Mouse (Mus musculus) stomach, embryonic 16.5 days (tissue): ENCODE results near the gene 1700022I11Rik. TPM values are rescaled to one million over a fixed set of nuclear protein-coding genes. Genes with fewer than 3 reads are reported as not detected.

ENCODE experiments used
- ATAC-seq: fragments of 200-750 bp; cut with Nextera tagmentation; 2 replicates; pipeline ENCODE4 v1.8.0; 2017; ENCODE audit warnings: moderate number of reproducible peaks, moderate TSS enrichment; ENCODE audit not compliant: insufficient read depth, low FRiP score
- H3K27ac ChIP-seq: fragments of 300-500 bp; sonication (generic); 2 replicates; pipeline ENCODE4 v1.5.1; 2014; ENCODE audit warnings: low read length
- H3K27me3 ChIP-seq: fragments of 300-500 bp; sonication (generic); 2 replicates; pipeline ENCODE4 v1.6.1; 2014; ENCODE audit warnings: low read length, control low read depth, mixed read lengths; ENCODE audit not compliant: control insufficient read depth, insufficient read depth
- H3K36me3 ChIP-seq: fragments of 300-500 bp; sonication (generic); 2 replicates; pipeline ENCODE4 v1.6.1; 2014; ENCODE audit warnings: low read length; ENCODE audit not compliant: control insufficient read depth, insufficient read depth
- H3K4me1 ChIP-seq: fragments of 300-500 bp; sonication (generic); 2 replicates; pipeline ENCODE4 v1.6.1; 2014; ENCODE audit warnings: low read length, control low read depth, mixed read lengths; ENCODE audit not compliant: control insufficient read depth, insufficient read depth
- H3K4me2 ChIP-seq: fragments of 300-500 bp; sonication (generic); 2 replicates; pipeline ENCODE4 v1.6.1; 2014; ENCODE audit warnings: low read depth, low read length, mixed read lengths
- H3K4me3 ChIP-seq: fragments of 300-500 bp; sonication (generic); replicated peaks from 2 replicates; pipeline ENCODE4 v1.5.1; 2014; ENCODE audit warnings: mild to moderate bottlenecking, low read length
- H3K9ac ChIP-seq: fragments of 300-500 bp; sonication (generic); 2 replicates; pipeline ENCODE4 v1.6.1; 2014; ENCODE audit warnings: low read length
- H3K9me3 ChIP-seq: fragments of 300-500 bp; sonication (generic); replicated peaks from 2 replicates; pipeline ENCODE4 v1.6.1; 2016; ENCODE audit warnings: low read length, control low read depth; ENCODE audit not compliant: control insufficient read depth
- WGBS: fragments of 180-500 bp; shearing (Covaris S2); extraction: QIAGEN DNeasy Blood & Tissue Kit; methylation state at CpG from one replicate; pipeline ENCODE4 v1.1.7; 2014; 5-methylcytosine and 5-hydroxymethylcytosine counted together
- polyA plus RNA-seq: library from polyadenylated mRNA; unstranded; fragments of >200 nt; fragmentation: Nextera tagmentation; extraction: Ambion mirVana; gene quantifications from 2 replicates; pipeline ENCODE4 v1.2.1, GENCODE M21; 2015

The 1700022I11Rik gene
- polyA plus RNA-seq, 1 experiment from 2014 or later, result 0.39 TPM

DNA sequence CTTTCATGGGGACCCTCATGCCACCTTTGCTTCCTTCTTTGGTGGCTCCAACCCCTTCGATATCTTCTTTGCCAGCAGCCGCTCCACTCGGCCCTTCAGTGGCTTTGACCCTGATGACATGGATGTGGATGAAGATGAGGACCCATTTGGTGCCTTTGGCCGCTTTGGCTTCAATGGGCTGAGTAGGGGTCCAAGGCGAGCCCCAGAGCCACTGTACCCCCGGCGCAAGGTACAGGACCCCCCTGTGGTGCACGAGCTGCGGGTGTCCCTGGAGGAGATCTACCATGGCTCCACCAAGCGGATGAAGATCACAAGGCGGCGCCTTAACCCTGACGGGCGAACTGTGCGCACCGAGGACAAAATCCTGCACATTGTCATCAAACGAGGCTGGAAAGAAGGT, 12.8 kb upstream of the 1700022I11Rik start:
- ATAC-seq, result no peak
- Histone ChIP-seq H3K27ac (no peak overlapping the region), H3K36me3 (0 out of 2 replicates have a peak, but pooled peaks cover 6% of the 10 kb centered on the region), H3K4me3 (no peak overlapping the region), H3K27me3 (no peaks in the 10 kb centered on the region), H3K4me1 (peaks cover 4% of the 10 kb centered on the region; the same call in 1 of the 2 replicates), H3K9ac (no peak overlapping the region), H3K9me3 (no peaks in the 10 kb centered on the region), H3K4me2 (no peak overlapping the region)
- 93% methylated on average over 17 of the region's 17 CpGs for WGBS

DNA sequence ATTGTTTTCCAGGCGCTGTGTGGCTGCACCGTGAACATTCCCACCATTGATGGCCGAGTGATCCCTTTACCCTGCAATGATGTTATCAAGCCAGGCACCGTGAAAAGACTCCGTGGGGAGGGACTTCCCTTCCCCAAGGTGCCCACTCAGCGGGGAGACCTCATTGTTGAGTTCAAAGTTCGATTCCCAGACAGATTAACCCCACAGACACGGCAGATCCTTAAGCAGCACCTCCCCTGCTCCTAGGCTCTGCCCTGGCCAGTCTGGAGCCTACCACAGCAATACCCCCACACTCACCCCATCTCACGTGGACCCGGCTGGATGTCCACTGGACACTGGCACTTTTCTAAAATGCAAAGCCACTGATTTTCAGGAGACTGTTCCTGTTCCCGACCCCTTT, 12.1 kb upstream of the 1700022I11Rik start:
- Histone ChIP-seq H3K4me2 (no peak overlapping the region), H3K9me3 (no peaks in the 10 kb centered on the region), H3K36me3 (0 out of 2 replicates have a peak, but pooled peaks cover 6% of the 10 kb centered on the region), H3K4me3 (no peak overlapping the region), H3K9ac (no peak overlapping the region), H3K4me1 (peaks cover 3% of the 10 kb centered on the region; the same call in 1 of the 2 replicates), H3K27ac (no peak overlapping the region), H3K27me3 (no peaks in the 10 kb centered on the region)
- ATAC-seq, result no peak
- WGBS, result 81% methylated on average over 11 of the region's 11 CpGs

DNA sequence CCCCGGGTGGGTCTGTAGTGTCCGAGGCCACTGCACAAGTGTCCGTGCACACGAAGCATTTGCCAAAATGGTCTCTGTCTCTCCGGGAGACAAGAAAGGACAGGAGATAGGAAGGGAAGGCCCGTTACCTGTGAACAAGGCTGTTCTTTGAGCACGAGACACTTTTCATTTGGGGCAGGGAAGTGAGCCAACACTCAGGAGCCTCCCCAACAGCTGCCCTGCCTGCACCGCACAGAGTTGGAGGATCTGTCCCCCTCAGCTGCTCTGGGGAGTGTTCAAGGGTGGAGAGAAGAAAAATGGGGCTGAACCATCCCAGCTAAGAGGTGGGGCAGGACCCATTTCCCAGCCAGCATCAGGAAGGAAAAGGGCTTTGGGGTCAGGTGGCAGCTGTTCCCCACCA, 11.4 kb upstream of the 1700022I11Rik start:
- WGBS, result 84% methylated on average over 8 of the region's 8 CpGs
- H3K4me3 ChIP-seq, result no peak overlapping the region
- H3K9me3 ChIP-seq, result no peaks in the 10 kb centered on the region
- H3K27ac ChIP-seq, result no peak overlapping the region
- H3K36me3 ChIP-seq, result 0 out of 2 replicates have a peak, but pooled peaks cover 6% of the 10 kb centered on the region
- H3K4me1 ChIP-seq, result peaks cover 3% of the 10 kb centered on the region; the same call in 1 of the 2 replicates
- no peak overlapping the region for H3K4me2 ChIP-seq
- H3K9ac ChIP-seq, result no peak overlapping the region
- ATAC-seq, result no peak
- no peaks in the 10 kb centered on the region for H3K27me3 ChIP-seq

DNA sequence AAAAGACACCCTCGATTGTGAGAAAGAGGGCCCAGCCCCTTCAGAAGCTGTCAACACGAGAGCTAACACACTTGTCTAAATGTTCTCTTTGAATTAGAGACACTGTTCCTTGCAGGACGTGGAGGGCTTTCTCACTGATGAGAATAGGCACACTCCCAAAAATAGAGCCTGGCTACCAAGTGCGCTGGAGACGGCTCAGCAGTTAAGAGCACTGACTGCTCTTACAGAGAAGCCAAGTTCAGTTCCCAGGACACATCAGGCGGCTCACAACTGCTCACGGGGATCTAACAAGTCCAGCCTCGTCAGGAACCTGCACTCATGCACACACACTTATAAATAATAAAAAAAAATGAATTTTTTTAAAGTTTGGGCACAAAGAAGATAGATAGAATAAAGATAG, 10.5 kb upstream of the 1700022I11Rik start:
- no peak overlapping the region for H3K27ac ChIP-seq
- H3K9me3 ChIP-seq, result no peaks in the 10 kb centered on the region
- ATAC-seq, result no peak
- 58% methylated on average over 8 of the region's 8 CpGs for WGBS
- H3K27me3 ChIP-seq, result no peaks in the 10 kb centered on the region
- H3K4me1 ChIP-seq, result peaks cover 3% of the 10 kb centered on the region; the same call in 1 of the 2 replicates
- no peak overlapping the region for H3K4me2 ChIP-seq
- H3K4me3 ChIP-seq, result no peak overlapping the region
- H3K9ac ChIP-seq, result no peak overlapping the region
- H3K36me3 ChIP-seq, result 0 out of 2 replicates have a peak, but pooled peaks cover 6% of the 10 kb centered on the region

DNA sequence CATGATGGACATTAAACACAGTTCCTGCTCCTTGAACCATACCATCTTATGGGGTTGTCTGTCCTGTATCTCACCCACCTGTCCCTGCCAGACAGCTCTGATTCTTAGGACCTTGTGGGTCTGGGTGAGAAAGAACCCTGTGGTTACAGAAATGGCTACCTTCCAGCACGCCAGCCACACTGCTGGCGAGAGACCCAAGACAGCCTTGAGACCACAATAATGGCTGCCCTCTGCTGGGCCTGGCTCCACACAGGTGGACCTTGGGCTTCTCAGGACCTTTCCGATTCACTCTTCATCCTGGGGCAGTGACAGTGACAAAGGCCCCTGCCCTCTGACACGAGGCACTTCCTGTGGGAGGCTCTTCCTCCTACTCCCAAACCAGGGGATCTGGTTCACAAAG, 10.0 kb upstream of the 1700022I11Rik start:
- Histone ChIP-seq H3K9ac (no peak overlapping the region), H3K4me1 (peaks cover 2% of the 10 kb centered on the region; the same call in 1 of the 2 replicates), H3K9me3 (no peaks in the 10 kb centered on the region), H3K4me2 (no peak overlapping the region), H3K4me3 (no peak overlapping the region), H3K27me3 (no peaks in the 10 kb centered on the region), H3K36me3 (0 out of 2 replicates have a peak, but pooled peaks cover 6% of the 10 kb centered on the region), H3K27ac (no peak overlapping the region)
- 63% methylated on average over 4 of the region's 4 CpGs for WGBS
- ATAC-seq, result no peak

DNA sequence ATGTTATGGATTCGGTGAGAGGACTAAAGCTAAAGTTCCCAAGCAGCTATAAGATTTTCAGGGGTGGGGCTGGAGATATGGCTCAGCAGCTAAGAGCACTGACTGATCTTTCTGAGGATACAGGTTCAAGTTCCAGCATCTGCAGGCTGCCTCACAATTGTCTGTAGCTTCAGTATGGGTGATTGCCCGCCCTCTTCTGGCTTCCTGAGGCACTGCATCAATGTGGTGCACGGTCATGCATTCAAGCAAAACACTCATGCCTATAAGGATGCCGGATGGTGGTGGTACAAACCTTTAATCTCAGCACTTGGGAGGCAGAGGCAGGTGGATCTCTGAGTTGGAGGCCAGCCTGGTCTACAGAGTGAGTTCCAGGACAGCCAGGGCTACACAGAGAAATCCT, 7.8 kb upstream of the 1700022I11Rik start:
- WGBS, result 33% methylated on average over 4 of the region's 4 CpGs
- no peak for ATAC-seq

DNA sequence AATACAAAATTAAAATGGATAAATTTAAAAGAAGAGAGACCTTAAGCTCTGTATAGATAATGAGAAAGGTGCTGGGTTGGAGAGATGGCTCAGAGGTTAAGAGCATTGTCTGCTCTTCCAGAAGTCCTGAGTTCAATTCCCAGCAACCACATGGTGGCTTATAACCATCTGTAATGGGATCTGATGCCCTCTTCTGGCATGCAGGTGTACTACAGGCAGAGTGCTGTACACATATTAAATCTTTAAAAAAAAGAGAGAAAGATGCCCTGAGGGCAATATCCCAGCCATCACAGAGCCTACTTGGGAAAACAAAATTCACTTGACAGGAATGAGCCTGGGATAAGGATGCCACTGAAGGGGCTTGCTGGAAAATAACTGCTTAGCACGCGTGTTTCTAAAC, 5.9 kb upstream of the 1700022I11Rik start:
- 94% methylated on average over 2 of the region's 2 CpGs for WGBS
- H3K9me3 ChIP-seq, result no peaks in the 10 kb centered on the region
- ATAC-seq, result no peak
- H3K36me3 ChIP-seq, result no peaks in the 10 kb centered on the region
- no peak overlapping the region for H3K27ac ChIP-seq
- no peak overlapping the region for H3K4me3 ChIP-seq
- H3K9ac ChIP-seq, result no peak overlapping the region
- H3K4me2 ChIP-seq, result no peak overlapping the region
- H3K27me3 ChIP-seq, result no peaks in the 10 kb centered on the region
- no peaks in the 10 kb centered on the region for H3K4me1 ChIP-seq

More for the DNA sequence above, 7.8 kb upstream of the 1700022I11Rik start:
- Histone ChIP-seq H3K4me1 (no peaks in the 10 kb centered on the region), H3K27me3 (no peaks in the 10 kb centered on the region), H3K9me3 (no peaks in the 10 kb centered on the region), H3K4me3 (no peak overlapping the region), H3K4me2 (no peak overlapping the region), H3K27ac (no peak overlapping the region), H3K9ac (no peak overlapping the region), H3K36me3 (0 out of 2 replicates have a peak, but pooled peaks cover 5% of the 10 kb centered on the region)

DNA sequence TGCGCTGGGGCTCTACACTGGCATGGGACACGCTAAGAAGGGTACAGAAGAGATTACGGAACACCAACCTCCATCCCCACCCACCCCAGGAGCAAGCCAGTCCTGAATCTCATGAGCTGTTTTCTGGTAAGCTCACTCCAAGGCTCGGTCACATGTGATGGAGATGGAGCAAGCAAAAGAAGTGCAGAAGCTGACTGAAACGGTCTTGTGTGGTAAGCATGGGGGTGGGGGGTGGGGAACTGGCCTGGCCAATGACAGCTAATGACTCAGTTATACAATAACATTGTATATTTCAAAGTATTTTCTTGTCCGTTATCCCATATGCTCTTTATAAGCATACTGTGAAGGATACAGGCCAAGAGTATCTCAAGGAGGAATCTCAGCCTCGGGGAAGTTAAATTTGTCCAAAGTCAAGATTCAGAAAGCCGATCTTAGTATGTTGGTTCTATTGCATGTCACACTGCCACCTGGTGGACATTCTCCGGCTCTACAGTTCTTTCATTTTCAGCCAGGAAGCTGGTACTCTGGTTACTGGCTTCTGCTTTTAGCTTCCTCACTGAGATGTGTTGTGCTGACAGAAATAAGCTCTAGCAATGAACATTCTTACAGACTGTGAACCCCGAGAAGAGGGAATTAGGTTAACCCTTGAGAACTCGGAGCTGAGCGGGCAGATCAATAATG, 4.2 kb upstream of the 1700022I11Rik start:
- Histone ChIP-seq H3K4me3 (no peak overlapping the region), H3K36me3 (no peaks in the 10 kb centered on the region), H3K27ac (no peak overlapping the region), H3K4me2 (peak overlapping the region; percentile 30; the same call in 1 of the 2 replicates), H3K27me3 (no peaks in the 10 kb centered on the region), H3K9me3 (no peaks in the 10 kb centered on the region), H3K4me1 (no peaks in the 10 kb centered on the region), H3K9ac (no peak overlapping the region)
- 14% methylated on average over 12 of the region's 12 CpGs for WGBS
- ATAC-seq, result no peak

DNA sequence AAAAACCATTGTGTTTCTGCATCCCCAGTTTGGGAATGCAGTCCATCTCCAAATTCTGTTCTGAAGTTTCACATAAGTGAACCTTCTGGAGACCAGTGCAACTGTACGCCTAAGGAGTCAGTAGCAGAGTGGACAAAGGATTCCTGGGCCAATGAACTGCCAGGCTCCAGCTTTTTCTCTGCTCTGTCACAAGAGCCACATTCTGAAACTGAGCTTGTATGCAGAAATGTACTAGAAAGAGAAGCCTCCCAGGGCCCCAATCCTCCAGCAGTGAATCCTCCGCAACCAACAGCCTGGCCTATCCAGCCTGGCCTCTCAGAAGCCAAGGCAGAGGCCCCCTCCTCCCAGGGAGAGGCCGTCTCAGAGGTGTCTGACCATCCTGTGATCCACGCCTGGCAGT, 3.5 kb downstream of the 1700022I11Rik start:
- Histone ChIP-seq H3K4me2 (no peak overlapping the region), H3K27ac (no peak overlapping the region), H3K9ac (no peak overlapping the region; the same call in 1 of the 2 replicates), H3K9me3 (no peaks in the 10 kb centered on the region), H3K4me3 (no peak overlapping the region), H3K27me3 (no peaks in the 10 kb centered on the region), H3K36me3 (no peaks in the 10 kb centered on the region), H3K4me1 (no peaks in the 10 kb centered on the region)
- ATAC-seq, result no peak
- WGBS, result 73% methylated on average over 4 of the region's 4 CpGs
